Mouse (Mus musculus) common myeloid progenitor, adult 5-6 weeks (primary cell): Measurements from ENCODE around the gene Ppp1r15b. TPM values are rescaled to one million over a fixed set of nuclear protein-coding genes. Genes with fewer than 3 reads are reported as not detected.
A peak's percentile ranks its signal among the peaks of the same experiment; 100 is the strongest.

Source experiments
- ATAC-seq: replicated peaks from 2 replicates; pipeline ENCODE4 v1.8.0; 2016; ENCODE audit warnings: low read depth, mild to moderate bottlenecking, moderate TSS enrichment, inconsistent platforms; ENCODE audit not compliant: poor library complexity, severe bottlenecking
- total RNA-seq: library from RNA; stranded (forward); fragments of 200-1000, 187-1606 nt; gene quantifications from 2 replicates; pipeline ENCODE4 v1.2.3, GENCODE M21; 2017

Gene Ppp1r15b
- total RNA-seq, 1 experiment from 2014 or later = 105 TPM

- peak; percentile 53 for ATAC-seq
Observed at GRCm38 (mm10) chr1:133119931-133120712, 10.8 kb upstream of the Ppp1r15b start.

- ATAC-seq = no peak
Observed at GRCm38 (mm10) chr1:133121246-133121645, 9.7 kb upstream of the Ppp1r15b start.

- no peak for ATAC-seq
Observed at GRCm38 (mm10) chr1:133124137-133124536, 6.8 kb upstream of the Ppp1r15b start.

DNA sequence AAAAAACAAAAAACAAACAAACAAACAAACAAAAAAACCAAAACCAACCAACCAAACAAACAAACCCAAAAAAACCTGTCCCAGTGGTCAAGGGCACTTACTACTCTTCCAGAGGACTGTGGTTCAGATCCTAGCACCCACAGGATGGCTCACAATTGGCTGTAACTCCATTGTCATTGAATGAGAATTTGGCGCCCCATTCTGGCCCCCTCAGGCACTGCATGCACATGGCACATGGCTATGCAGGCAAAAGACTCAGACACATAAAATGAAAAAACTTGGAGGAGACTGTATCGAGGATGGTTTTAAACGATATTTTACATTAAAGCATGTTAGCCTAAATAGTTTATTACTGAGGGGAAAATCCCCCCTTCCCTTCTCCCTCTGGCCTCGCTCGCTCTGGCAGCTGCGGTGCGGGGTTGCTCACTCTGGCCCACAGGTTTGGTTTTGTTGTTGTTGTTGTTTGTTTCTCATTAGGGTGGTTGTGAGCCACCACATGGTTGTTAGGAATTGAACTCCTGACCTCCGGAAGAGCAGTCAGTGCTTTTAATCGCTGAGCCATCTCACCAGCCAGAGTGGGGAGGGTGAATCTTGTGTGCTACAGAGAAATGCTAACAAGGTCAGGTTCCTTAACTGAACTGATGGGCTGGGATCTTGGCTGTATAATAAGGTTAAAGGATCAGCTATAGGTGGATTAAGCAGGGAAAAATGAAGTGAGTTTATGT is 5.1 kb upstream of the Ppp1r15b start:
- ATAC-seq = no peak

- ATAC-seq = no peak
Observed at GRCm38 (mm10) chr1:133126365-133126740, 4.6 kb upstream of the Ppp1r15b start.

GRCm38 (mm10) chr1:133127328-133127727 is 3.6 kb upstream of the Ppp1r15b start:
- no peak for ATAC-seq

DNA sequence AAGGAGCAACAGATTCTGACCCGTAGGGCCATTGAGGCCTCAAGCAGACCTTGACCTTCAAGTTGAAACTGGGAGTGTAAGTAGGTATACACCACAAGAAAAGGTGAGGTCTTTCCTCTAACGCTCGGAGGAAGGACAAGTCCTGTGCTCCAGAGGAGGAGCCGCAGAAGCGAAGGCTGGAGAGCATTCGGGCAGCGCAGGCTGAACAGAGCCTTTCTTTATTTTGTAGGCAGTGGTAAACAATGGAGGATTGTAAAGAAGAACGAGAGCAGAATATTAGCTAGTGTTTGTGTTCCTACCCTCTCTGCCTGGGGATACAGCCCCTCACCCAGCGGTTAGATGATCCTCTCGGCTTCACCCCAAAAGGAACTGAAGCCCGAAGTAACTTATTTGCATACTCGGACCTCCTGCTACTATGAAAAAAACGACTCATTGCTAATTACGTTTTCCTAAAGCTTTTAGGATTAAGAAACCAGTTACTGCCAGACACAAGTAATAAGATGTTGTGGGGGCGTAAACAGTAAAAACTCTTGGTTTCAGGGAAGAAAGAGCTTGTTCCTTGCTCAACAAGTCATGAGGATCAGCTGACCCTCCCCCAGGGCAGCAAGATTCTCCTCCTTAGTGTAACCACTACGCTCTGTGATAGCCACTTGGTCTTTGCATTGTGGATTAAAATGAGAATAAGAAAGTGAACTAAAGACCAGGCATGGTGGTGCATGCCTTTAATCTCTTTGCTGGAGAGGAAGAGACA is 1.3 kb upstream of the Ppp1r15b start:
- ATAC-seq = no peak

- no peak; the same call in 1 of the 2 replicates for ATAC-seq
Observed at GRCm38 (mm10) chr1:133131561-133131905, 590 bp downstream of the Ppp1r15b start.

GRCm38 (mm10) chr1:133131936-133132335 is 993 bp downstream of the Ppp1r15b start:
- ATAC-seq = no peak

- 0 out of 2 replicates have a peak, but pooled peaks have one; percentile 2 for ATAC-seq
Observed at GRCm38 (mm10) chr1:133132388-133133326, 1.7 kb downstream of the Ppp1r15b start.

DNA sequence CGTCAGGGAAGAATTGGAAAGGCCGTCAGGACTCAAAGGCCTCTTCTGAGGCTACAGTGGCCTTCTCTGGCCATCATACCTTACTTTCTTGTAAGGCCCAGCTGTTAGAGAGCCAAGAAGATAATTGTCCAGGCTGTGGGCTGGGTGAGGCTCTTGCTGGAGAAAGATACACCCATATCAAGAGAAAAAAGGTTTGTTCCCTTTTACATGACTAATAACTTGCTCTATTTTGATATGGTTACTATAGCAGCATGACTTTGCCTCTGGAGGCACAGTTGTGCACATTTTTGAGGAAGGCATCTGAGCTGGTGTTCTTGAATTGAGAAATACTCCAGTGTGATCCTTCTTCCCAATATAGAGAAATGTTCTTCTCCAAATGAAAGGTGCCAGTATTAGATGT is 2.5 kb downstream of the Ppp1r15b start:
- peak; percentile 27 for ATAC-seq

DNA sequence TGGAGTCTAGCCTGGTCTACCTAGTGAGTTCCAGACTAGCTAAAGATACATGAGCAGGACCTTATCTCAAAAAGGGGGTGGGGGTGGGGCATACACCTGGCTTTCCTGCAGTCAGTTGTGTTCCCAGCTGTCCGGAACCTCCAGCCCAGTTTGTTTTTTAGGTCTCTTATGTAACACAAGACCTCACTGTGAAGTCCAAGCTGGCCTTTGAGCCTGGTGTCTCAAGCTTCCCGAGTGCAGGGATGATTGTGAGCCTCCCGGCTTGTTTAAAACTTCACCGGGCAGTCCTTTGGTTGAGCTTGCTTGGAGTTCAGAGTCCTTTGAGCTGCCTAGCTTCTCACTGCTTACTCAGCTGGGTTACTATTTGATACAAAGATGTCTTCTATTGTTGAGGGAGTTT is 3.1 kb downstream of the Ppp1r15b start:
- ATAC-seq = no peak

DNA sequence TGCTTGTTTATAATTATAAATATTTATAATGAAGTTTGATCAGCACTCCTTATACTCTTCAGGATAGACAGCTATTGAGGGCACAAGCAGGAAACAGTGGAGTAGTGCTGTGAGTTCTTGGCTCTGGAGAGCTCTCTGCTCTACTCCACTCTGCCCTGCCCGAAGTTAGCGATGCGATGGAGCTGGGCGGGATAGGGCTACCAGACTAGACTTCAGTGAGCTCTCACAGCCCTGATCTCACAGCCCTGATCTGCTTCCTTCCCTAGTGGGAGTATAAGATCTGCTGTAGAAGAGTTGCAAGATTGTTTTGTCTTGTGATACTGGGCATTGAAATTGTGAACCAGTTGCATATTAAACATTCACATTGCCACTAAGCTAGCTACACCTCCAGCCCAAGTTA is 3.9 kb downstream of the Ppp1r15b start:
- no peak for ATAC-seq

DNA sequence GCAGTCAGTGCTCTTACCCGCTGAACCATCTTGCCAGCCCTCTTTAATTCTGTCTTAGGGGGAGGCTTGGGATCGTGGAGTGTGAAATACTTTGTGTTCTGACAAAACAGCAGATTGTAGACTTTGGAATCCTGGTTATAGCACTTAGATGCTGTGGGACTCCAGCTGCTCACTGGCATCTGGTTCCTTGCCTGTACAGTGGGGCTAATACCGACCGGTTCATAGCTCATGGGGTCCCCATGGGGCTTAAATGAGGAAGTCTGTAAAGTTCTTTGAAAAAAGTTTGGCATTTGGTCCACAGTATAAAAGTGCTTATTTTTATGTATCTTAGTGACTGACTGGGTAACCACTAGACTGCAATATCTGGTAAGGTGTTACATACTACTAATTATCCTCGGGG is 4.9 kb downstream of the Ppp1r15b start:
- ATAC-seq = no peak

DNA sequence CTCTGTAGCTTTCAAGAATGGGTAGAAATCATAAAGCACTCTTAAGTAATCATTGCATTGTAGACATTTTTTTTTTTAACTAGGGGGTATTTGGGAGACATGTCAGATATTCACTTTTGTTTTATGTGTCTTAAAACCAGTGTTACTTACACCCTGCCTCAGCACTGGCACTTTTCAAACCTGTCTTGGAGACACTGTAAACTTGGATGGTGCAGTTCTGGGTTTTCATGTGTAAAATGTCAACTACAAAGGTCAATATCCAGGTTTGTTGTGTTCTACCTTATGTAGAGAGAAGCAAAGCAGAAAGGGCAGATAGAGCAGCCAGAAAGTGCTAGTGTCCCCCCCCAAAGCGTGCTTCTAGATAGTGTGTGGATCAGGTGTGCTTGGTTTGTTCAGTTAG is 7.5 kb downstream of the Ppp1r15b start:
- ATAC-seq = no peak

- peak; percentile 96 for ATAC-seq
Observed at GRCm38 (mm10) chr1:133146014-133147009, 15.4 kb downstream of the Ppp1r15b start.

DNA sequence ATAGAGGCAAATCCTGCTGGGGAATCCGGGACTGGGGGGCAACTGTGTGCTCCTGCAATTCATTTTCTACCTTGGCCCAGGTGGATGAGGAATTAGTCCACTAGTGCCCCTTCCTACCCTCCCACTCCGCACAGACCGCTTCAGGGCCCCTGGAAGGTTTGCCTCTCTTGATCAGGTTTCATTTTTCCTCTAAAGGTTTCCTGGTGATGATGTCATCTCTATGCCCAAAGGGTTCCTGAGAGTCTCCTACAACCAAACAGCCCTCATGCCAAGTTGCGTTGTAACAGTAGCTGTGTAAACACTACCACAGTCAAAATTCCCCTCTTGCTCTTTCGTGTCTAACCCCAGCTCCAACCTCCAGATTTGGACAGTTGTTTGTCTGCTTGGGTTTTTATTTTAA is 16.4 kb downstream of the Ppp1r15b start:
- no peak for ATAC-seq

DNA sequence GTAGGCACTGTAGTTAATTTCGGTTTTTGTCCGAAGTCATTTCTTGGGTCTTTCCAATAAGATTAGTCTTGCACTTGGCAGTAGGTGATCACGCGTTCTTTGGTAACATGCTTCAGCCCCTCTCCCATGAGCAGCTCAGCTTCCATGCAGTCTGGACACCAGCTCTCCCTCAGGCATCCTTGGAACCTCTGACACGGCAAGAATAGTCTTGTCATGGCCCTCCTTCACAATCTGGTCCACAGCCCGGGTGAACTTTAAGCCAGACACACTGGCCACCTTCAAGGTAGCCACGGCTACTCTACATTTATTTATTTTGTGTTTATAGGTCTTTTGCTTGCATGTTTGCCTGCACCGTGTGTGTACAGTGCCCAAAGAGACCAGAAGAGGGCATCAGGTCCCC is 17.2 kb downstream of the Ppp1r15b start:
- ATAC-seq = no peak

- ATAC-seq = no peak
Observed at GRCm38 (mm10) chr1:133150556-133150955, 19.6 kb downstream of the Ppp1r15b start.
